Mouse (Mus musculus): ENCODE results near the gene Tgm3. TPM values are rescaled to one million over a fixed set of nuclear protein-coding genes. Genes with fewer than 3 reads are reported as not detected.

Tgm3 gene
- 0.07 TPM in 1 of 2 replicates, not detected in the other for polyA plus RNA-seq (2015; fragmentation: Nextera tagmentation; extraction: Ambion mirVana)

GRCm38 (mm10) chr2:130012026-130012425 is at the start of gene Tgm3:
Gene Tgm3, plus strand, starts transcription at chr2:130012349.
- no peaks in the 10 kb centered on the region for H3K36me3 ChIP-seq
- ATAC-seq (ENCODE audit: low read depth), result no peak
- no peaks in the 10 kb centered on the region for H3K9me3 ChIP-seq
- H3K27me3 ChIP-seq, result no peaks in the 10 kb centered on the region
- WGBS, result 16% methylated on average over 7 of the region's 7 CpGs
- H3K9ac ChIP-seq, result no peak within 1 kb of the TSS
- H3K27ac ChIP-seq (replicated peaks), result no peak within 1 kb of the TSS
- no peak within 1 kb of the TSS for H3K4me3 ChIP-seq
- no peak within 1 kb of the TSS for H3K4me2 ChIP-seq
- H3K4me1 ChIP-seq (replicated peaks), result no peaks in the 10 kb centered on the region

GRCm38 (mm10) chr2:129980608-129981007 is 31.5 kb upstream of the Tgm3 start:
- Histone ChIP-seq H3K27me3 (no peaks in the 10 kb centered on the region), H3K4me2 (no peak overlapping the region), H3K27ac (replicated peaks) (no peak overlapping the region), H3K9me3 (no peaks in the 10 kb centered on the region), H3K36me3 (no peaks in the 10 kb centered on the region), H3K4me1 (replicated peaks) (no peaks in the 10 kb centered on the region), H3K9ac (no peak overlapping the region), H3K4me3 (no peak overlapping the region)
- ATAC-seq (ENCODE audit: low read depth), result no peak
- WGBS, result 93% methylated on average over 4 of the region's 4 CpGs

- no peaks in the 10 kb centered on the region for H3K4me1 ChIP-seq (replicated peaks)
- H3K4me3 ChIP-seq, result no peak overlapping the region
- no peaks in the 10 kb centered on the region for H3K9me3 ChIP-seq
- H3K9ac ChIP-seq, result no peak overlapping the region
- no peaks in the 10 kb centered on the region for H3K27me3 ChIP-seq
- H3K4me2 ChIP-seq, result no peak overlapping the region
- ATAC-seq (ENCODE audit: low read depth), result no peak
- H3K36me3 ChIP-seq, result no peaks in the 10 kb centered on the region
- no peak overlapping the region for H3K27ac ChIP-seq (replicated peaks)
- WGBS, result 83% methylated on average over 6 of the region's 6 CpGs
Observed at GRCm38 (mm10) chr2:129987527-129988045, 24.6 kb upstream of the Tgm3 start.

GRCm38 (mm10) chr2:129989646-129990045 is 22.5 kb upstream of the Tgm3 start:
- no peak for ATAC-seq (ENCODE audit: low read depth)
- 87% methylated on average over 2 of the region's 2 CpGs for WGBS

GRCm38 (mm10) chr2:129994468-129994867 is 17.7 kb upstream of the Tgm3 start:
- Histone ChIP-seq H3K4me3 (no peak overlapping the region), H3K36me3 (no peaks in the 10 kb centered on the region), H3K27me3 (no peaks in the 10 kb centered on the region), H3K4me2 (no peak overlapping the region), H3K4me1 (replicated peaks) (no peaks in the 10 kb centered on the region; the same call in 1 of the 2 replicates), H3K27ac (replicated peaks) (no peak overlapping the region), H3K9me3 (no peaks in the 10 kb centered on the region), H3K9ac (no peak overlapping the region)
- WGBS, result 66% methylated on average over 3 of the region's 3 CpGs
- ATAC-seq (ENCODE audit: low read depth), result no peak

More at GRCm38 (mm10) chr2:129989646-129990045, 22.5 kb upstream of the Tgm3 start:
- no peaks in the 10 kb centered on the region for H3K36me3 ChIP-seq
- H3K4me3 ChIP-seq, result no peak overlapping the region
- no peaks in the 10 kb centered on the region for H3K4me1 ChIP-seq (replicated peaks)
- no peaks in the 10 kb centered on the region for H3K27me3 ChIP-seq
- no peak overlapping the region for H3K27ac ChIP-seq (replicated peaks)
- no peak overlapping the region for H3K4me2 ChIP-seq
- no peaks in the 10 kb centered on the region for H3K9me3 ChIP-seq
- H3K9ac ChIP-seq, result no peak overlapping the region

GRCm38 (mm10) chr2:129998476-129998875 is 13.7 kb upstream of the Tgm3 start:
- Histone ChIP-seq H3K4me1 (replicated peaks) (no peaks in the 10 kb centered on the region; the same call in 1 of the 2 replicates), H3K4me2 (no peak overlapping the region), H3K9ac (no peak overlapping the region), H3K4me3 (no peak overlapping the region), H3K27me3 (no peaks in the 10 kb centered on the region), H3K36me3 (no peaks in the 10 kb centered on the region), H3K27ac (replicated peaks) (no peak overlapping the region), H3K9me3 (no peaks in the 10 kb centered on the region)
- WGBS, result 52% methylated on average over 7 of the region's 7 CpGs
- no peak for ATAC-seq (ENCODE audit: low read depth)

GRCm38 (mm10) chr2:129999296-129999695 is 12.9 kb upstream of the Tgm3 start:
- 85% methylated on average over 4 of the region's 4 CpGs for WGBS
- H3K4me2 ChIP-seq, result no peak overlapping the region
- no peak overlapping the region for H3K4me3 ChIP-seq
- H3K27ac ChIP-seq (replicated peaks), result no peak overlapping the region
- H3K36me3 ChIP-seq, result no peaks in the 10 kb centered on the region
- H3K9ac ChIP-seq, result no peak overlapping the region
- H3K27me3 ChIP-seq, result no peaks in the 10 kb centered on the region
- no peak for ATAC-seq (ENCODE audit: low read depth)
- H3K4me1 ChIP-seq (replicated peaks), result no peaks in the 10 kb centered on the region; the same call in 1 of the 2 replicates
- H3K9me3 ChIP-seq, result no peaks in the 10 kb centered on the region

GRCm38 (mm10) chr2:130000601-130001000 is 11.5 kb upstream of the Tgm3 start:
- H3K4me2 ChIP-seq, result no peak overlapping the region
- 96% methylated on average over 3 of the region's 3 CpGs for WGBS
- H3K27me3 ChIP-seq, result no peaks in the 10 kb centered on the region
- H3K4me1 ChIP-seq (replicated peaks), result no peaks in the 10 kb centered on the region; the same call in 1 of the 2 replicates
- ATAC-seq (ENCODE audit: low read depth), result no peak
- no peaks in the 10 kb centered on the region for H3K36me3 ChIP-seq
- no peak overlapping the region for H3K27ac ChIP-seq (replicated peaks)
- H3K9ac ChIP-seq, result no peak overlapping the region
- no peaks in the 10 kb centered on the region for H3K9me3 ChIP-seq
- no peak overlapping the region for H3K4me3 ChIP-seq

- Histone ChIP-seq H3K4me3 (no peak overlapping the region), H3K4me2 (no peak overlapping the region), H3K9me3 (no peaks in the 10 kb centered on the region), H3K9ac (no peak overlapping the region), H3K4me1 (replicated peaks) (no peaks in the 10 kb centered on the region), H3K27me3 (no peaks in the 10 kb centered on the region), H3K36me3 (no peaks in the 10 kb centered on the region), H3K27ac (replicated peaks) (no peak overlapping the region)
- WGBS, result 76% methylated on average over 4 of the region's 4 CpGs
- ATAC-seq (ENCODE audit: low read depth), result no peak
Observed at GRCm38 (mm10) chr2:130004046-130004445, 8.1 kb upstream of the Tgm3 start.

- Histone ChIP-seq H3K27ac (replicated peaks) (no peak overlapping the region), H3K9me3 (no peaks in the 10 kb centered on the region), H3K4me2 (no peak overlapping the region), H3K9ac (no peak overlapping the region), H3K4me3 (no peak overlapping the region), H3K4me1 (replicated peaks) (no peaks in the 10 kb centered on the region), H3K36me3 (no peaks in the 10 kb centered on the region), H3K27me3 (no peaks in the 10 kb centered on the region)
- ATAC-seq (ENCODE audit: low read depth), result no peak
- WGBS, result 87% methylated on average over 2 of the region's 2 CpGs
Observed at GRCm38 (mm10) chr2:130009371-130009770, 2.8 kb upstream of the Tgm3 start.

GRCm38 (mm10) chr2:130013646-130014045 is 1.5 kb downstream of the Tgm3 start:
- Histone ChIP-seq H3K4me2 (no peak overlapping the region), H3K27me3 (no peaks in the 10 kb centered on the region), H3K27ac (replicated peaks) (no peak overlapping the region), H3K36me3 (no peaks in the 10 kb centered on the region), H3K4me3 (no peak overlapping the region), H3K4me1 (replicated peaks) (no peaks in the 10 kb centered on the region), H3K9ac (no peak overlapping the region), H3K9me3 (no peaks in the 10 kb centered on the region)
- no peak for ATAC-seq (ENCODE audit: low read depth)

- Histone ChIP-seq H3K9me3 (no peaks in the 10 kb centered on the region), H3K4me2 (no peak overlapping the region), H3K36me3 (no peaks in the 10 kb centered on the region), H3K4me1 (replicated peaks) (no peaks in the 10 kb centered on the region), H3K9ac (no peak overlapping the region), H3K27ac (replicated peaks) (no peak overlapping the region), H3K4me3 (no peak overlapping the region), H3K27me3 (no peaks in the 10 kb centered on the region)
- no peak for ATAC-seq (ENCODE audit: low read depth)
- WGBS, result 91% methylated on average over 2 of the region's 2 CpGs
Observed at GRCm38 (mm10) chr2:130015196-130015595, 3.0 kb downstream of the Tgm3 start.

- Histone ChIP-seq H3K4me2 (no peak overlapping the region), H3K36me3 (no peaks in the 10 kb centered on the region), H3K4me1 (replicated peaks) (no peaks in the 10 kb centered on the region), H3K27ac (replicated peaks) (no peak overlapping the region), H3K9me3 (no peaks in the 10 kb centered on the region), H3K4me3 (no peak overlapping the region), H3K9ac (no peak overlapping the region), H3K27me3 (no peaks in the 10 kb centered on the region)
- WGBS, result 83% methylated on average over 2 of the region's 2 CpGs
- no peak for ATAC-seq (ENCODE audit: low read depth)
Observed at GRCm38 (mm10) chr2:130018084-130018483, 5.9 kb downstream of the Tgm3 start.

Data from neural tube, embryonic 13.5 days (tissue).